Mouse (Mus musculus) adrenal gland, postnatal 10 days (tissue): Measurements from ENCODE around the gene Rnase4. TPM values are rescaled to one million over a fixed set of nuclear protein-coding genes. Genes with fewer than 3 reads are reported as not detected.

ENCODE experiments used
- DNase-seq: peaks from one replicate; pipeline ENCODE4 v3.0.0; 2021; ENCODE audit warnings: mixed read lengths
- long read RNA-seq, 2 experiments: library from polyadenylated mRNA; stranded (forward); transcript quantifications; one replicate each; pipeline ENCODE4 v2.0.0; 2021
- total RNA-seq, 2 experiments: library from RNA; stranded (reverse); gene quantifications; 2 replicates each; pipeline ENCODE4 v1.2.3; 2021

Gene Rnase4
- total RNA-seq, result 100 to 1,000 TPM in 1 of 2 experiments, 10 to 100 TPM in 1; 78.4 to 110 TPM
- long read RNA-seq, experiment 1, transcript Rnase4-201 (2 exons, 1,518 nt), result minor isoform, 20 of 73 reads
- long read RNA-seq, experiment 1, transcript Rnase4-202 (2 exons, 1,460 nt), result major isoform, 30 of 73 reads
- long read RNA-seq, experiment 1, partial matches to known transcripts, result 18 of 73 reads
- long read RNA-seq, experiment 1, other reads (novel, unspliced or antisense), result 5 of 73 reads
- long read RNA-seq, experiment 2, transcript Rnase4-201 (2 exons, 1,518 nt), result major isoform, 6 of 13 reads
- long read RNA-seq, experiment 2, partial matches to known transcripts, result 5 of 13 reads
- long read RNA-seq, experiment 2, other reads (novel, unspliced or antisense), result 0 of 13 reads

DNA sequence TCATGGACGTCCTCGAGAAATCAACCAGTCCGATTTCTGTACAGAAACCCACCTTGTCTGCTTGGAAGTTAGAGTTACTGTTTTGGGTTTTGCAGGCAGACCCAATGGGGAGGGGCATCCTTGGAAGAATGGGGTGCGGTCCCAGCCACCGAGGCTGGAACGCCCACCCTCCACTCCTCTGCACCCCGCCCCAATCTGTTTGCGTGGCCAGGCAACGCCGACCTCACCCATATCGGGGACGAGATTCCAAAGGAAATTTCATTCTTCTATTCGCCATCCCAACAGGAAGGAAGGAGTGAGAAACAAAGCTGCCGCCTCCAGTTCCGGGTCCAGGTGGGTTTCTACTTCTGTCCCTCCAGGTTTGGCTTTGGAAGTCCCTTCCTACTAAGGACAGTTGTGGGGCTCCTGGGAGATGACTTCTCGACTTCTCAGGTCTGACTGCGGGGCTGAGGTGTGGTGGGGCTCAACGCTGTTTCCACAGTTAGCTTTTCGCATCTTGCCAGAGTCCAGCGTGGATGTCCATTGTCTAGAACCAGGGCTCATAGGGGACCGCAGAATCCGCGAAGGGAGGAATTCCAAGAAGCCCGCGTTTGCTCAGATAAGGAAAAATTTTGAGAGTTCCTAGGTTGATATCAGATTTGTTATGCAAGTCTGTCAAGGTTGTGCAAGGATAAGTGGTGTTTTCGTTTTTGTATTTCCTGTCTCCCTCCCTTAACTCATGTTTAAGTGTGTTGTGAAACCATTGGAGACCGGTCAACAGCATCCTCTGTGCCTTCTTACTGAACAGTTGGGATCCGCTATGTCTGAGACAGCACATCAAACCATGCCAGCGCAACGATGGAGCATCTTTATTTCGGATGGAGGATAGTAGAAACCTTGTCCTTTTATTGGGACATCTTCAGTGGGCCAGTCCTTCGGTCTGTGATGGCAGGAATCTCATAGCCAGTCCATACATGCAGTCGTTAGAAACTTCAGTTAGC is at the start of gene Rnase4, which contains the start of gene Ang:
Rnase4 (plus strand) TSS at position 157 of the 980 bp plus-strand sequence.
Ang (plus strand) TSS at position 230 of the 980 bp plus-strand sequence.
- peak; percentile 56 for DNase-seq

DNA sequence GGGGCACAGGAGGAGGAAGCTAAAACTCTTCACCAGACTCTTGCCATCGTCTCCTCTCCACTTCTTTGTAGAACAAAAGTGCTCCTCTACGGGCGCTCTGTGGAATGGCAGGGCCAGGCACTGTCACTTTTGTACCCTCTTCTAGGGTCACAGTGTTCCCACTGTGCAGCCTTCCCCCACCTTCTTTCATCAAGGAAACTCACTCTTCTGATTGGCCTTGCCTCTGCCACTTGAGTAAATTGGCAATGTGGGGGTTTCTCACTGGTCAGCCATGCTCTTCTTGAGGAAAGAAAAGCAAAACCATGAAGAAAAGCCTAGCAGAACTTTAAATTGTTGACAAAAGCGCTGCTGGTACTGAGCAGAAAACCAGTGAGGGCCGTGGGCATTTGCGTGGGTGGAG is 49.1 kb upstream of the Rnase4 start, which contains the start of gene Rnase9:
Rnase9 (minus strand) TSS at position 101 of the 400 bp plus-strand sequence.
- no peak for DNase-seq

DNA sequence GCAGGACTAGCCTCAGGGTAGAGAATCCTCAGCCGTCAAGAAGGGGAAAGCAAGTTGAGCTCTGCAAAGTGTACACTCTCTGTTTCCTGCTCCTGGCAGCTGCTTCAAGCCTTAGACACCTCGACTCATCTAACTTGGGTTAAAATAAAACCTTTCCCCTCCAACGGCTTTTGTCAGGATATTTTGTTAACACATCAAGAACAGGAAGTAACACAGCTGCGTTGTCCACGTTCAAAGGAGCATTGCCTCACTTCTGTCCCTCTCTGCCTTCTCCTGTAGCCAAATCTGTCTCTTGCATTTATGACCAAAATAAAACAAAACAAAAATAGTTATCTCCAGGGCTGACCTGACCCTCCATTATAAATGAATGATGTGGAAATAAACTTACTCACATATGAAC is 43.0 kb upstream of the Rnase4 start:
- no peak for DNase-seq

DNA sequence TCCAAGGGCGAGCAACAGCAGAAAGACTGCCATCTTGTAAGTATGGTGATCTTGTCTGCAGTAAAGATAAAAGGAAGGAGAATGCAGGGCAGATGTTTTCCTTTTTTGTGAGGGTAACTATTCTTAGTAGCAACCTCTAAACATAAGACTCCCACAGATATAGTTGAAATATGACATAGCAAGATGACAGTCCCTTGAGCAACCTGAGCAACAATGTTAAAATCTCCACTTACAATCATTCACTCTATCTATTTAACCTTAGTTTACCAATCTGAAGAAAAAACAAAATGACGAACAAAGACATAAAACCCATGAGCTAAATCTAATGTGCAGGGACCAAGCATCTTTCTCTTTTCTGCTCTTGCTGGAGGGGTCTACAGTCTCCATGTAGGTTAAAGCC is 40.8 kb upstream of the Rnase4 start, which contains the start of gene Rnase11:
Rnase11 (minus strand) TSS at position 101 of the 400 bp plus-strand sequence.
- no peak for DNase-seq

DNA sequence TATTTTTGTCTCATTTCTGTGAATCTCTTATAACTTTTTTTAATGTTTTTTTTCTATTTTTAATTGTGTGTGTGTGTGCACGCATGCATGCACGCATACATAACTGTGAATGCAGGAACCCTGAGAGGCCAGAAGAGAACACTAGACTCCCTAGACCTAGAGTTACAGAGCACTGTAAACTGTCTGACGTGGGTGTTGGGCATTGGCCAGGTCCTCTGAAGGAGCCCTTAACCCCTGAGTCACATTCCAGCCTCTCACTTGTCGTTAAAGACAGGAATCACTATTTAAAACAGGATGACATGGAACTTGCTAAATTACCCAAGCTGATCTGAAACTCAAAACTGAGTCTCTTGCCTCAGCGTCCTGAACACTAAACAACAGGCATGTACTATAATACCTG is 38.9 kb upstream of the Rnase4 start:
- no peak for DNase-seq

DNA sequence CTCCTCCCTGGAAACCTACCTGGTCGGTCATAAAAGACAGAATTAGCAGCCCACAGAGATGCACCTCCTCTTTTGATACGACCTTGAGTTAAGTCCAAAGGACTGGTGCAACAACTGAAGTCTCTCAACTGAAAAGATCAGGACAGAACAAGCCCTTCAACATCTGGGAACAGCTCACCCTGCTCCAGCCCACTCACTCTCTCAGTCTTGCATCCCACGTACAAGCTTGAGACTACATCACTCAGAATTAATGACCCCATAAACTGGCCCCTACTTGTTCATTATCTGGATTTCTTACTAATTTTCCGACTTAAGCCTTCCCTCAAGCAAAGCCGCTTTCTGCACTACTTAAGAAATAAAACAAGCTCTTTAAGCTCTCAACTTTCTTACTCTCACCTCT is 37.7 kb upstream of the Rnase4 start:
- no peak for DNase-seq

DNA sequence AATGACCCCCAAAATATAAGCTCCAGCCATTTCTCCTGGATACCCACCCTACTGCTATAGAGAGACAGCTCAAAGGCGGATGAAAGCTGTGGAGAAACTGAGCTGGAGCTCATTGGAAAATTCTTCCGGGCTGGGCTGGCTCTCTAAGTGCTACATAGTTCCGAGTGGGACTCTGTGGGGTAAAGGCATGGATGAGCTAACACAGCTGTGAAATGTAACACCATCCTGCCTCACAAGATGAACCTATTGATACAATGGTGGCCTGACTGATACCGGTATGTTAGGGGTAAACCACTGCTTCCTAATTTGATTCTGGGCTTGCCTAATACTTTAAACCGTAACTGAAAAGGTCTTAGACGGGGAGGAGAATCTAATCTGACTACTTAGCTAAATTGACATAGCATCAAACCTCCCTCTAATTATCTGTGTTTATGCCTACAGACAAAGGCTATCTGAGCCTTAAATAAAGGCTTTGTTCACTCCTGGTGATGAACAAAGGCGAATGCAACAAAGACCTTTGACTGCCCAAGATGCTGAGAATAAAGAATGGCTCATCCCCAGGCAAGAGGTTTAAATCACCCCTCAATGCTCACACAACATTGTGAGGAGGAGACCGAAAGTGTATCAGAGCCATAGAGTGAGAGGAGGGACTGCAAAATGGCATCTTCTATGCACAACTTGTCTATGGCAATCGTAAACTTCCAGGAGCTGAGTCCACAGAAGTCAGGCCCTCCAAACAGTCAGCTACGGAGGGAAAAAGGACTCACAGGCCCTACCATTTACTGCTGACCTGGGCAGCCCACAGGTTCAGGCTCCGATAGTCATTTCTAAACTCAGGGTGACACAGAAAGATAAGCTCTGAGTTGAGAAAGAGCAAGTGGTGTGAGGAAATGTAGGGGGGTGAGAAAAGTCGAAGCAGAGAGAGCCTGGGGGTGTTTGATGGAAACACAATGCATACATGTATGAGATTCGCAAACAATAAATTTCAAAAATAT is 36.3 kb upstream of the Rnase4 start:
- no peak for DNase-seq

DNA sequence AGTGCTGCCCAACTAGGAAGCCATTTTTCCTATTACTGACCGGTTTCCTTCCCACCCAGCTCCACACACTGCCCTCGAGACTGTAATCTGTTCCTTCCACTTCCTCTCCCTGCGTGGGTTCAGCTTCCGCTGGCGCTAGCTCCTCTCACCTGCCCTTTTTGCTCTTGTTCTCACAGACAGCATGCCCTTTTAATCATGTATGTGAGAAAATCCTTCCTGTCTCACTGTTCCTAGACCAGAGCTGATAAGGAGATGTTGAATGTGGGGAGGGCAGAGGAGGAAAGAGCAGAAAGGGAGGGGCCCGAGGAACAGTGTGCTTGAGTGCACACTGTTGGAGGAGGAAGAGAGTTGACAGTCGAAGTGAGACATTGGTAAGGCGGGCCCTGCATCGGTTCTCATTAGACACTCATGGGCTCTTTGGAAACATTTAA is 33.5 kb upstream of the Rnase4 start, which contains the start of gene Rnase12:
Rnase12 (minus strand) TSS at position 261 of the 431 bp plus-strand sequence.
- no peak for DNase-seq

DNA sequence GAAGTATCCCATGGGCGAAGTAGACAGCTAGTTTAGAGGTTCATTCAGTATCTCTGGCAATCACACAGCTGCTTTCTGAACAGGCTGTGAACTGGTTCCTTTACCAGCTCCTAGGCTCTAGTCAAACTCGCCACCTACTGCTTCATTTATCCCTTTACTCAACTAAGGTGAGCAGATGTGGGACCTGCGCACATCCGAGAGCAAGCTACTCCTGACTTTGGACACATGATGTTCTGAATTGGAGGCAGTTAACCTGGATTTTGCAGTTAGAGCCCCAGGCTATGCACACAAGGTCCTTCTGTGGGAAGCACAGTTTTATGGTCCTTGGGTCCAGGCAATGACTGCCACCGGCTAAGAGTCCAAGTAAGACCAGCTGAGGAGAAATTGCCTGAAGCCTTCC is 30.1 kb upstream of the Rnase4 start:
- DNase-seq, result no peak

DNA sequence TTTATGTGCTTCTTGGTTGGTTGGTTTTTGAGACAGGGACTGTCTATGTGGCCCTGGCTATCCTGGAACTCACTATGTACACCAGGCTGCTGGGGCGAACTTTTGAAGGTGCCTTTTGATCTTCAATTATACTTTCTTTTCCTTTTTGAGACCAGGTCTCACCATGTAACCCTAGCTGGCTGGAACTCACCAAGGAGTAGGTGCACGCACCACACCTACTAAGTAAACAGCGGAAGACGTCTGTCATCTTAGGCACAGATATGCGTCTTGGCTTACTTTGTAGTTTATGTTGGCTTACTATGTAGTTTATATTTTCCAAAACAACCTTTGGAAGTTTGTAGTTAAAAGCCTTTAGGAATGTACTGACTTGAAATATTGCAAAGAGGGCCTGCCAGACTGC is 21.9 kb upstream of the Rnase4 start:
- no peak for DNase-seq

DNA sequence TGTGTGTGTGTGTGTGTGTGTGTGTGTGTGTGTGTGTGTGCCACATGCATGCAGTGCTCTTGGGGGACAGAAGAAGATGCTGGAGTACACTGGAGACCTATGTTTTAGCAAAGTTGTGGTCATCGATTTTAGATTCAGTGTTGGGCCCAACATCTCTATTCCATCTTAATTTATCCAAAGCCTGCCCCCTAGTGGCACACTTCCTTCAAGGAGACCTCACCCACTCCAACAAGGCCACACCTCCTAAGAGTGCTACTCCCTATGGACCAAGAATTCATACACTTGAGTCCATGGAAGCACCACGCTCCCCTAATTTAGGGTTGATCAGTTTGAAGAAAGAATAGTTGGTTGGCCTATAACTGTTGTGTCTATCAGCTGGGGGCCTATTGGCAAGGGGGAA is 21.3 kb upstream of the Rnase4 start:
- peak; percentile 56 for DNase-seq

DNA sequence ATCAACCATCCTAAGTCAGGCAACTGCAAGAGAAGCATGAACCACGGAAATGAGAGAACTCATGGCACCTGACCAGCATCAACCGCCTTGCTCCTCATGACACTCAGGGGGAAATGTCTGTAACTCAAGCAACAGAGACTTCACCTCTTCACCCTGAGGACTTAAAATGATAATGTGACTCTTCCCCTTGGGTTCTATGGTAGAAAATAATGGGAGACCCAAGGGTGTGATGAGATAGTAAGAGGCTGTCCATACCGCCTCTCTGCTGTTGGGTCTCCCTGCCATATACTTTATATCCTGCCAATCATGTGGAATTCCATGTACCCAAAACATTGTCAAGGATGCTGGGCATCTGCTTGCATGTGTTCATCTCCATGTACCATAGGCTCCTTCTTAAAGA is 16.5 kb upstream of the Rnase4 start, which contains the start of gene Olfr750:
Olfr750 (minus strand) TSS at position 101 of the 400 bp plus-strand sequence.
- DNase-seq, result no peak

DNA sequence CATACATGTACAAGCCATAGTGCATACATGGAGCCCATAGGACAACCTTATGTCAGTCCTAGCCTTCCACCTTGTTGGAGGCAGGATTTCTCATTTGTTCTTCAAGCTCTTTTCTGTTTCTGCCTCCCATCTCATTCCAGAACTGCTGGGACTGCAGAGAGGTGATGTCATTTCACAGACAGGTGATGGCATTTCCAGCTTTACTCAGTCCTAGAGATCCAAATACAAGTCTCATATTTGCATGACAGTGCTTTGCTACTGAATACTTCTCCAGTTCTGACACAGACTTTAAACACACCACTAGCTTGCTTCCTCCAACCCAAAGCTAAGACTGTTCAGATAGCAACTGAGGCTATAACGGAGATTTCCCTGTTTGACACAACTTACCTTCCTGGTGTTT is 11.7 kb upstream of the Rnase4 start:
- DNase-seq, result no peak

DNA sequence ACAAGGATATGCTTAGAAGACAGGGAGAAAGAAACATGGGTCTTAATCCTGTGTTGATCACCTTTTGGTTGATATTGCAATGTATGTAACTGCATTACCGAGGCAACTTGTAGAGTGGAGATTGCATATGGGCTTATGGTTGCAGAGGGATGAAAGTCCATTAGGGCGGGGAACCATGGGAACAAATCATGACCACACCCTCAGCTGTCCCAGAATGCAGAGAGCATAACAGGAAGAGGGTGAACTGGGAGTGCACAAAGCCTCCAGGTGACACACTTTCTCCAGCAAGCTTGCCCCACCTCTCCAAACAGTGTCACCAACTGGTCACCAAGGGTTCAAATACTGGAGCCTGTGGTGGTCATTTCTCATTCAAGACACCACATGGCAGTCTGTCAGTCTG is 9.8 kb upstream of the Rnase4 start:
- no peak for DNase-seq

DNA sequence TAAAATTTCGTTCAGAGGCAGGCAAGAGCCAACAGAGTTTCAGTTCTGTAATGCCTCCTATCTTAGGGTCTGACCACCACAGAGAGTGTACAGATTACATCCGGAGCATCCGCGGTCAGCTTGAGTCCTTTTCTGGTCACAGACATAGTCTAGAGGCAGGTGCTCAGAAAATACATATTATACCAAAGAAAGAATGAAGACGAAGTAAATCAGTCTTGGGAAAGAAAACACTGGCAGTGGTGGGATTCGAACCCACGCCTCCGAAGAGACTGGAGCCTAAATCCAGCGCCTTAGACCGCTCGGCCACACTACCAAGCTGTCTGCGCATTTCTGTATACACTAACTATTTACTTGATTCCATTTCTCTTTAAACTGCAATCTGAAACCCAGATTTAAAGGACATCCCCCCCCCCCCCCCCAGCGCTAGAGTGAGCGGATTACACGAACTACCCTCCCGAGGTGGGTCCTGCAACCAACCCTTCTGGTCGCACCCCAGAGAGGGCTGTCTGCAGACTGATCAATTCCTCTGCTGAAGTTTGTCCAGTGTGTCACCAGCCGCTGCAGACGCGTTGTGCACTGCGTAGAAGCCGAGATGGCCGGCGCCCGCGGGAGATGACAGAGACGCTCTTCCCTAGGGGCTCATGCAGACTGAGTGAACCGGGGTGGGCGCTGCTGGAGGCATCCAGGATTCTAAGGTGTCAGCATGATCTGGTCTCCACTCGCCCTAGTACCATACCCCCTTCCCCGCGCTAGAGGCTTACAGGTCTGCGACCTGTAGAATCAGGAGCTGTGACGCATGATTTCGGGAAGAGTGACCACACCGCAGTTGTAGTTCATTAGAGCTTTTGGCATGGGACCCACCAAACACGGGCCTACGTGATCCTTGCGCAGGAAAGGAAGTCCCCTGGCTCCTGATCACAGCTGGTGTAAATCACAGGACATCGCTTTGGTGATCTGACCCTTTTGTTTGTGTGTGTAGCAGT is 8.0 kb upstream of the Rnase4 start:
- peak; percentile 67 for DNase-seq

DNA sequence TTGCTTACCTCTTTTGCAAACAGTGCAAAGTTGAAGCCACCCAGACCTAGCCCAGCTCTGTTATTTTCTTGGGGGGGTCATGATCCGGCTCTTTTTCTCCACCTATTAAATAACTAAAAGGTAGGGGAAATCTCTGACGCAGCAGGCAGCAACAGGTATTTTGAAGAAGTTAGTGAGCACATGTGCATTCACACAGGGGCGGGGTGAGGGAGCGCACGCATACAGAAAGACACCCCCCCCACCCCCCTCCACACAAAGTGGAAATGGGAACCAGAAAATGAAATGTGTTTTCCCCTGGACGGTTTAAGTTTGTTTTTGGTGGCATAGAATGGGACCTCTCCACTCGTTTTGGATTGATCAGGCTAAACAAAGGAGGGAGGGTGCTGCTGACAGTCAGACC is 7.1 kb upstream of the Rnase4 start:
- no peak for DNase-seq

DNA sequence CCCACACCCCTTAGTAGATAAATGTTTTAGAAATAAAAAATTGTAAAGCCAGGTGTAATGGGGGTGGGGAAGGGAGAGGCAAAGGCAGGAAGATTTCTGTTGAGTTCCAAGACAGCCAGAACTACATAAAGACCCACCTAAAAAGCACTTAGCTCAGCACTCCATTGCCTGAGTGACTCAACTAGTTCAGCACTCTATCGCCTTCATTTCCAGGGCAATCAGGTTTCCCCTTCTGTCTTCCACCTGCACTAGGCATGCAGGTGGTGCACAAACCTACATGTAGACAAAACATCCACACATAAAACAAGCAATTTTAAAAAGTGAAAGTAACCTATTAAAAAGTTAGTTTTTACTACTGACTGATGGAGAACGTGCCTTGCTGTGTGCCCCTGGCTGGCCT is 5.8 kb upstream of the Rnase4 start:
- no peak for DNase-seq

DNA sequence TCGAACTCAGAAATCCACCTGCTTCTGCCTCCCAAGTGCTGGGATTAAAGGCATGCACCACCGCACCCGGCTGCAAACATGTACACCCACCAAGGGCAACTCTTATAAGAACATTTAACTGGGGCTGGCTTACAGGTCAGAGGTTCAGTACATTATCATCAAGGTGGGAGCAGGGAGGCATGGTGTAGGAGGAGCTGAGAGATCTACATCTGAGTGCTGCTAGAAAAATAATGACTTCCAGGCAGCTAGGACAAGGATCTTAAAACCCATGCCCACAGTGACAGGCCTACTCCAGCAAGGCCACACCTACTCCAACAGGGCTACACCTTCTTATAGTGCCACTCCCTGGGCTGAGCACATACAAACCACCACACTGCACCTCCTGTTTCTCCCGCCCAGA is 5.0 kb upstream of the Rnase4 start:
- no peak for DNase-seq

DNA sequence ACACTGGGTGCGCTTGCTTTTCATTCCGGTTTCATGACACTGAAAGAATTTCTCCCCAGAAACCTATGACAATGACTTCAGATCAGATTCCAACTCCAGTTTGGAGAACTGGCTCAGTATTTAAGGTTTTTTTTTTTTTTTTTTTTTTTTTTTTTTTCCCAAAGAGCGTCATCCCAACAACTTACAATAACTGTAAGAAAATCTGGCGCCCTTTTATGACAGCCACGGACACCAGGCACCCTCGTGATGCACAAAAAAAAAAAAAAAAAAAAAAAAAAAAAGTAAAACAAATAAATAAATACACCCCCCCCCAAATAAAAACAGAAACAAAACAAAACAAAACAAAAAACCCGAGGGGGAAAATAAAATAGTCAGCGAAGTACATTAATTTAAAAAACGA is 3.1 kb upstream of the Rnase4 start:
- no peak for DNase-seq
